Mouse (Mus musculus): ENCODE results near the gene Irs1.

DNA sequence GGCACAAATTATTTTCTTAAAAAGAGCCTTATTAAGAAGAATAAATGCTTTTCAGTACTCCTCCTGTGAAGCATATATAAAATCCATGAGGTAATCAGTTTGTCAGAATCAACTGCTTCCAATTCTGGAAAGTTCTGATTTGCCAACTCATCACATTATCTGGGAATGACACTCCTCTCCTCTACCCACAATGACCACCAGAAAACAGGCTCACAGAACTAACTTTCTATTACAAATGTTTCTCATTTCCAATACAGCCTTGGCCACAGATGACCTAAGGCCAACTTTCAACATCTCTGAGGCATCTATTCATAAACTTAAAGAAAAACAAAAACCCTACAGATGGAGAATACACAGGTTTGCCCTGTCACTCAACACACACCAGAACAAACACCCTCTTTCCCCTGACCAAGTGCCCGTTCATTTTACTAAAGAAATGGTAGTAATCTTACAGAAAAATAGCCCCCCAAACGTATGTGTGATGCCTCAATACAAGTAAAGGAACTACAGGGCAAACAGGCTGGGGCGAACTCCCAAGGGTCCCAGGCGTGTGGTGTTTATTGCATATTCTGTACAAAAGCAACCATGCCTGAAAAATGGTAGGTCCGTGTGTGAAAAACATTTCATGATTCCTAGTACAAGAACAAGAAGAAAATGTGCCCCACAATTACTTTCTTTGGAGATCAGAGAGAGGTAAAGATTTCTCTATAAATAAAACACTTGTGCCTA lies 5.6 kb downstream of the Irs1 start:
- TF ChIP-seq EP300 (IDR thresholded peaks at IDR 0.05) (no peak), CTCF (IDR thresholded peaks at IDR 0.05) (no peak)
